Comparison of ENCODE assay signal across 25 mouse cellular contexts in genomic region chr9:118455188-118455845, GRCm38 (mm10). TPM values are rescaled to one million over a fixed set of nuclear protein-coding genes. Genes with fewer than 3 reads are reported as not detected.
A peak's percentile ranks its signal among the peaks of the same experiment; 100 is the strongest.
DNase-seq lines count a peak whose midpoint lies in the region; ATAC-seq and TF ChIP-seq lines count a peak whose summit lies in the region.
"Had no signal": no experiment of that assay in that cellular context is flagged by ENCODE, and none has a peak within 500 bp of the region (broad histone marks: within the 10 kb centered on the region; RNA-seq: fewer than 3 reads in every experiment).

No protein-coding gene starts in this region.

- H3K36me3 ChIP-seq in forebrain, embryonic 14.5 days (ENCODE audit: control insufficient read depth, insufficient read depth, low read length): no peaks in the 10 kb centered on the region
- H3K36me3 ChIP-seq in forebrain, embryonic 10.5 days (replicated peaks): no peaks in the 10 kb centered on the region
- H3K36me3 ChIP-seq in midbrain, embryonic 14.5 days (ENCODE audit: control insufficient read depth, insufficient read depth, low read length): no peaks in the 10 kb centered on the region
- no peaks in the 10 kb centered on the region for H3K36me3 ChIP-seq in midbrain, postnatal 0 days (ENCODE audit: insufficient read depth, low read length)
- H3K36me3 ChIP-seq in thymus, adult 2 months (ENCODE audit: control insufficient read depth, insufficient read depth, low read length): no peaks in the 10 kb centered on the region
- H3K36me3 ChIP-seq: embryonic facial prominence, embryonic 12.5 days; heart, embryonic 15.5 days; hindbrain, embryonic 13.5 days; liver, embryonic 13.5 days had no signal

- H3K4me1 ChIP-seq in forebrain, embryonic 14.5 days (ENCODE audit: control insufficient read depth, insufficient read depth, low read length): no peaks in the 10 kb centered on the region
- peaks cover 7% of the 10 kb centered on the region; the same call in 1 of the 2 replicates for H3K4me1 ChIP-seq in forebrain, embryonic 10.5 days
- 0 out of 2 replicates have a peak, but pooled peaks cover 2% of the 10 kb centered on the region for H3K4me1 ChIP-seq in midbrain, embryonic 14.5 days (ENCODE audit: control insufficient read depth, insufficient read depth, low read length)
- H3K4me1 ChIP-seq in midbrain, postnatal 0 days (ENCODE audit: insufficient read depth, low read length): no peaks in the 10 kb centered on the region
- no peaks in the 10 kb centered on the region for H3K4me1 ChIP-seq in thymus, adult 2 months (replicated peaks; ENCODE audit: control insufficient read depth, insufficient read depth, low read length)
- H3K4me1 ChIP-seq: embryonic facial prominence, embryonic 12.5 days; liver, embryonic 13.5 days had no signal

- DNase-seq in forebrain, embryonic 14.5 days (ENCODE audit: low spot score): peak; percentile 89
- no peak for DNase-seq in forebrain, embryonic 10.5 days (ENCODE audit: extremely low spot score, low spot score)
- peak; percentile 34 for DNase-seq in midbrain, embryonic 14.5 days
- no peak for DNase-seq in midbrain, postnatal 0 days (ENCODE audit: low spot score)
- DNase-seq in layer of hippocampus, adult 2 months (ENCODE audit: low spot score in 2 of 2): peak; percentile 43 to 63
- peak; percentile 17 for DNase-seq in telencephalon, adult 2 months (ENCODE audit: low read depth, low spot score)
- DNase-seq in embryo, embryonic 10 days (ENCODE audit: low spot score): no peak
- no peak for DNase-seq in thymus, adult 2 months
- DNase-seq: adrenal gland, postnatal 25 days; cerebellum, adult 18-20 months; cerebellum, postnatal 14 days; heart, postnatal 36 days; kidney, adult 8-10 months; kidney, postnatal 14 days; liver, embryonic 13.5 days; right cerebral cortex, postnatal 14 days had no signal

- WGBS in forebrain, embryonic 14.5 days: 60% methylated on average over 9 of the region's 9 CpGs
- 83% methylated on average over 9 of the region's 9 CpGs for WGBS in forebrain, embryonic 10.5 days
- 68% methylated on average over 9 of the region's 9 CpGs for WGBS in midbrain, embryonic 14.5 days
- 59% methylated on average over 9 of the region's 9 CpGs for WGBS in midbrain, postnatal 0 days
- WGBS in thymus, adult 2 months: 93% methylated on average over 9 of the region's 9 CpGs

- H3K4me2 ChIP-seq in forebrain, embryonic 14.5 days (ENCODE audit: low read length): no peak overlapping the region
- no peak overlapping the region for H3K4me2 ChIP-seq in midbrain, embryonic 14.5 days (ENCODE audit: low read length)
- no peak overlapping the region for H3K4me2 ChIP-seq in midbrain, postnatal 0 days (ENCODE audit: low read depth, low read length, poor library complexity, severe bottlenecking)
- H3K4me2 ChIP-seq: embryonic facial prominence, embryonic 12.5 days; heart, embryonic 15.5 days; hindbrain, embryonic 13.5 days; liver, embryonic 13.5 days; midbrain, embryonic 11.5 days had no signal

- no peak for TF ChIP-seq POLR2A in thymus, adult 2 months (IDR thresholded peaks at IDR 0.05; ENCODE audit: control insufficient read depth, extremely low read depth, insufficient read depth, low read length, poor library complexity)

- no peak for TF ChIP-seq CTCF in midbrain, postnatal 0 days (IDR thresholded peaks at IDR 0.05)
- no peak for TF ChIP-seq CTCF in layer of hippocampus, adult 2 months (conservative IDR thresholded peaks at IDR 0.05)
- no peak for TF ChIP-seq CTCF in thymus, adult 2 months (IDR thresholded peaks at IDR 0.05; ENCODE audit: borderline replicate concordance, control insufficient read depth, extremely low read depth, insufficient read depth, low read length, poor library complexity)

- no peaks in the 10 kb centered on the region for H3K9me3 ChIP-seq in forebrain, embryonic 14.5 days (replicated peaks; ENCODE audit: control insufficient read depth, low read length)
- H3K9me3 ChIP-seq in forebrain, embryonic 10.5 days: no peaks in the 10 kb centered on the region
- H3K9me3 ChIP-seq in midbrain, embryonic 14.5 days (ENCODE audit: control insufficient read depth, low read length): no peaks in the 10 kb centered on the region
- H3K9me3 ChIP-seq in midbrain, postnatal 0 days (ENCODE audit: low read length): no peaks in the 10 kb centered on the region
- H3K9me3 ChIP-seq: embryonic facial prominence, embryonic 12.5 days; heart, embryonic 15.5 days; hindbrain, embryonic 13.5 days; liver, embryonic 13.5 days had no signal

- ATAC-seq in forebrain, embryonic 14.5 days: peak; percentile 90
- no peak for ATAC-seq in midbrain, embryonic 14.5 days (ENCODE audit: low FRiP score, low TSS enrichment)
- no peak for ATAC-seq in midbrain, postnatal 0 days (ENCODE audit: low FRiP score)

- H3K27ac ChIP-seq in forebrain, embryonic 14.5 days (ENCODE audit: low read depth, low read length): no peak overlapping the region
- no peak overlapping the region for H3K27ac ChIP-seq in forebrain, embryonic 10.5 days
- no peak overlapping the region for H3K27ac ChIP-seq in midbrain, embryonic 14.5 days (replicated peaks; ENCODE audit: low read depth, low read length)
- H3K27ac ChIP-seq in midbrain, postnatal 0 days (ENCODE audit: low read depth, low read length): no peak overlapping the region
- H3K27ac ChIP-seq in layer of hippocampus, adult 2 months: no peak overlapping the region
- no peak overlapping the region for H3K27ac ChIP-seq in thymus, adult 2 months (ENCODE audit: control insufficient read depth, insufficient read depth, low read length)
- H3K27ac ChIP-seq: embryonic facial prominence, embryonic 12.5 days; heart, embryonic 15.5 days; hindbrain, embryonic 13.5 days; liver, embryonic 13.5 days; stomach, postnatal 0 days had no signal

- H3K27me3 ChIP-seq in forebrain, embryonic 14.5 days (replicated peaks; ENCODE audit: control insufficient read depth, insufficient read depth, low read length): no peaks in the 10 kb centered on the region
- H3K27me3 ChIP-seq in forebrain, embryonic 10.5 days (ENCODE audit: poor library complexity, severe bottlenecking): peaks cover 13% of the 10 kb centered on the region
- no peaks in the 10 kb centered on the region for H3K27me3 ChIP-seq in midbrain, embryonic 14.5 days (ENCODE audit: control insufficient read depth, insufficient read depth, low read length)
- H3K27me3 ChIP-seq in midbrain, postnatal 0 days (ENCODE audit: insufficient read depth, low read length): no peaks in the 10 kb centered on the region
- no peaks in the 10 kb centered on the region for H3K27me3 ChIP-seq in thymus, adult 2 months (ENCODE audit: control insufficient read depth, insufficient read depth, low read length)
- H3K27me3 ChIP-seq: liver, embryonic 13.5 days had no signal

- H3K9ac ChIP-seq in forebrain, embryonic 14.5 days (ENCODE audit: low read length): no peak overlapping the region
- H3K9ac ChIP-seq in midbrain, embryonic 14.5 days (replicated peaks; ENCODE audit: low read length): no peak overlapping the region
- no peak overlapping the region for H3K9ac ChIP-seq in midbrain, postnatal 0 days (replicated peaks; ENCODE audit: low read length, poor library complexity, severe bottlenecking)
- H3K9ac ChIP-seq: embryonic facial prominence, embryonic 12.5 days; heart, embryonic 15.5 days; hindbrain, embryonic 13.5 days; liver, embryonic 13.5 days had no signal

- H3K4me3 ChIP-seq in forebrain, embryonic 14.5 days (ENCODE audit: low read depth, low read length): no peak overlapping the region
- no peak overlapping the region for H3K4me3 ChIP-seq in forebrain, embryonic 10.5 days
- H3K4me3 ChIP-seq in midbrain, embryonic 14.5 days (replicated peaks; ENCODE audit: low read depth, low read length): no peak overlapping the region
- no peak overlapping the region for H3K4me3 ChIP-seq in midbrain, postnatal 0 days (ENCODE audit: low read depth, low read length)
- H3K4me3 ChIP-seq in layer of hippocampus, adult 2 months: no peak overlapping the region
- H3K4me3 ChIP-seq in thymus, adult 2 months (ENCODE audit: control insufficient read depth, insufficient read depth, low read length): no peak overlapping the region
- H3K4me3 ChIP-seq: embryonic facial prominence, embryonic 12.5 days; heart, embryonic 15.5 days; hindbrain, embryonic 13.5 days; liver, embryonic 13.5 days had no signal

RNA-seq across cellular contexts. Expression of gene Eomes, which starts 22.7 kb away (rescaled TPM):
- 22.9 and 24.1 TPM in 2 replicates for polyA plus RNA-seq in forebrain, embryonic 14.5 days (2014; fragmentation: Nextera tagmentation; extraction: Ambion mirVana)
- 6.2 and 7.7 TPM in 2 replicates for polyA plus RNA-seq in forebrain, embryonic 10.5 days (2016; fragmentation: Nextera tagmentation; extraction: Ambion mirVana)
- polyA plus RNA-seq in midbrain, embryonic 14.5 days (2014; fragmentation: Nextera tagmentation; extraction: Ambion mirVana): 1.6 and 1.9 TPM in 2 replicates
- 0.90 and 2.2 TPM in 2 replicates for total RNA-seq in midbrain, postnatal 0 days (2014; rRNA removed)
- 0.15 and 0.19 TPM in 2 replicates for polyA plus RNA-seq in midbrain, postnatal 0 days (2015; fragmentation: Nextera tagmentation; extraction: Ambion mirVana)
- total RNA-seq in layer of hippocampus, adult 2 months (2021): under 1 TPM; 0.56 to 0.76 TPM
- 0.78 and 1.4 TPM in 2 replicates for polyA plus RNA-seq in thymus, adult 2 months (2012; rRNA removed)
- total RNA-seq: gastrocnemius, adult 18-20 months; gastrocnemius, postnatal 4 days; megakaryocyte progenitor cell, adult 5-6 weeks had no signal
- polyA plus RNA-seq: liver, embryonic 13.5 days; lung, embryonic 16.5 days had no signal

RNA-seq across cellular contexts. Expression of gene Golga4, which starts 50.8 kb away (rescaled TPM):
- 28.5 and 41.2 TPM in 2 replicates for polyA plus RNA-seq in forebrain, embryonic 14.5 days (2014; fragmentation: Nextera tagmentation; extraction: Ambion mirVana)
- polyA plus RNA-seq in forebrain, embryonic 10.5 days (2016; fragmentation: Nextera tagmentation; extraction: Ambion mirVana): 40.0 and 42.1 TPM in 2 replicates
- polyA plus RNA-seq in midbrain, embryonic 14.5 days (2014; fragmentation: Nextera tagmentation; extraction: Ambion mirVana): 47.8 and 53.3 TPM in 2 replicates
- 34.5 and 57.9 TPM in 2 replicates for total RNA-seq in midbrain, postnatal 0 days (2014; rRNA removed)
- polyA plus RNA-seq in midbrain, postnatal 0 days (2015; fragmentation: Nextera tagmentation; extraction: Ambion mirVana): 21.0 and 26.2 TPM in 2 replicates
- 10 to 100 TPM; 84.8 to 94.6 TPM for total RNA-seq in layer of hippocampus, adult 2 months (2021)
- polyA plus RNA-seq in thymus, adult 2 months (2012; rRNA removed): 16.2 and 19.4 TPM in 2 replicates

Comparison
In these comparisons a context has a peak if more than half of its experiments do, and no peak if none do; other contexts are left out.
1. DNase-seq: peak in forebrain, embryonic 14.5 days (single experiment), midbrain, embryonic 14.5 days (single experiment), layer of hippocampus, adult 2 months (2 of 2) and telencephalon, adult 2 months (single experiment); none in forebrain, embryonic 10.5 days (single experiment), midbrain, postnatal 0 days (single experiment), embryo, embryonic 10 days (single experiment) and thymus, adult 2 months (single experiment).